Mouse (Mus musculus) MEL (cell line): ENCODE results near the gene Dpm2. TPM values are rescaled to one million over a fixed set of nuclear protein-coding genes. Genes with fewer than 3 reads are reported as not detected.

ENCODE experiments used
- DNase-seq: peaks from one replicate; pipeline ENCODE4 v3.0.0; 2011; ENCODE audit warnings: low read depth, low spot score
- H3K27ac ChIP-seq: 2 replicates; pipeline ENCODE4 v1.5.1; 2012; ENCODE audit warnings: low read depth, mild to moderate bottlenecking, control low read depth, low read length, moderate library complexity; ENCODE audit not compliant: control insufficient read depth
- H3K27me3 ChIP-seq, 2 experiments: fragments of 150-350 bp in 1 of 2; sonication (generic) in 1 of 2; 2 replicates each; pipeline ENCODE4 v1.6.1; 2012; ENCODE audit warnings: low read length in 2 of 2, mild to moderate bottlenecking in 2 of 2, improper control_type of control experiment in 1 of 2, moderate library complexity in 1 of 2; ENCODE audit not compliant: insufficient read depth in 2 of 2, control insufficient read depth in 1 of 2
- H3K36me3 ChIP-seq, 2 experiments: 2 replicates each; pipeline ENCODE4 v1.6.1; 2012 to 2014; ENCODE audit warnings: low read length in 2 of 2, improper control_type of control experiment in 1 of 2, inconsistent platforms in 1 of 2, mild to moderate bottlenecking in 1 of 2; ENCODE audit not compliant: insufficient read depth in 2 of 2, control insufficient read depth in 1 of 2
- H3K4me1 ChIP-seq, 2 experiments: fragments of 150-350 bp in 1 of 2; sonication (generic) in 1 of 2; 2 replicates each; pipeline ENCODE4 v1.6.1; 2012; ENCODE audit warnings: low read length in 2 of 2, improper control_type of control experiment in 1 of 2, mild to moderate bottlenecking in 1 of 2; ENCODE audit not compliant: insufficient read depth in 2 of 2, control insufficient read depth in 1 of 2
- H3K4me3 ChIP-seq, 2 experiments: fragments of 150-350 bp in 1 of 2; sonication (generic) in 1 of 2; 2 replicates each; pipeline ENCODE4 v1.5.1; 2012; ENCODE audit warnings: low read depth in 2 of 2, low read length in 2 of 2, mild to moderate bottlenecking in 2 of 2, moderate library complexity in 2 of 2, control low read depth in 1 of 2, improper control_type of control experiment in 1 of 2; ENCODE audit not compliant: control insufficient read depth in 1 of 2, insufficient read depth in 1 of 2
- H3K79me2 ChIP-seq: 2 replicates; pipeline ENCODE4 v1.6.1; 2012; ENCODE audit warnings: mild to moderate bottlenecking, low read length, moderate library complexity; ENCODE audit not compliant: control insufficient read depth, poor library complexity, insufficient read depth
- H3K9ac ChIP-seq: 2 replicates; pipeline ENCODE4 v1.6.1; 2012; ENCODE audit warnings: low read depth, mild to moderate bottlenecking, control low read depth, low read length, moderate library complexity; ENCODE audit not compliant: control insufficient read depth, poor library complexity, severe bottlenecking
- H3K9me3 ChIP-seq: fragments of 150-350 bp; sonication (generic); replicated peaks from 2 replicates; pipeline ENCODE4 v1.6.1; 2012; ENCODE audit warnings: mild to moderate bottlenecking, low read length, improper control_type of control experiment, moderate library complexity; ENCODE audit not compliant: insufficient read depth
- BHLHE40 ChIP-seq: IDR thresholded peaks from 2 replicates; pipeline ENCODE4 v1.6.1; 2012; ENCODE audit warnings: low read depth, mild to moderate bottlenecking, inconsistent platforms, low read length, improper control_type of control experiment, borderline replicate concordance
- CHD1 ChIP-seq: IDR thresholded peaks from 2 replicates; pipeline ENCODE4 v1.6.1; 2012; ENCODE audit warnings: low read depth, mild to moderate bottlenecking, inconsistent platforms, low read length, improper control_type of control experiment
- CHD2 ChIP-seq: IDR thresholded peaks from 2 replicates; pipeline ENCODE4 v1.6.1; 2011; ENCODE audit warnings: low read length, improper control_type of control experiment
- CTCF ChIP-seq, 3 experiments: IDR thresholded peaks in 2 of 3; conservative IDR thresholded peaks in 1 of 3; 2 replicates each; pipeline ENCODE4 v1.5.1; 2011 to 2012; ENCODE audit warnings: low read length in 3 of 3, low read depth in 2 of 3, mild to moderate bottlenecking in 2 of 3, improper control_type of control experiment in 1 of 3, inconsistent platforms in 1 of 3, mixed read lengths in 1 of 3, moderate library complexity in 1 of 3; ENCODE audit not compliant: control insufficient read depth in 1 of 3, insufficient read depth in 1 of 3, poor library complexity in 1 of 3, severe bottlenecking in 1 of 3
- ETS1 ChIP-seq: IDR thresholded peaks from 2 replicates; pipeline ENCODE4 v1.6.1; 2012; ENCODE audit warnings: low read depth, mild to moderate bottlenecking, inconsistent platforms, low read length, improper control_type of control experiment, moderate library complexity
- KAT2A ChIP-seq: conservative IDR thresholded peaks from 2 replicates; pipeline ENCODE4 v1.6.1; 2012; ENCODE audit warnings: low read depth, low read length, improper control_type of control experiment, inconsistent platforms
- MAFK ChIP-seq: IDR thresholded peaks from 2 replicates; pipeline ENCODE4 v1.6.1; 2011; ENCODE audit warnings: low read depth, mild to moderate bottlenecking, low read length, improper control_type of control experiment, borderline replicate concordance
- MAX ChIP-seq: IDR thresholded peaks from 2 replicates; pipeline ENCODE4 v1.6.1; 2011; ENCODE audit warnings: low read length, improper control_type of control experiment
- MXI1 ChIP-seq: IDR thresholded peaks from 2 replicates; pipeline ENCODE4 v1.6.1; 2011; ENCODE audit warnings: mild to moderate bottlenecking, low read depth, low read length, improper control_type of control experiment
- MYB ChIP-seq: IDR thresholded peaks from 2 replicates; pipeline ENCODE4 v1.6.1; 2011; ENCODE audit warnings: mild to moderate bottlenecking, low read depth, low read length, improper control_type of control experiment
- POLR2A ChIP-seq, 2 experiments: IDR thresholded peaks; 2 replicates each; pipeline ENCODE4 v1.6.1; 2011 to 2012; ENCODE audit warnings: low read length in 2 of 2, mild to moderate bottlenecking in 2 of 2, control low read depth in 1 of 2, improper control_type of control experiment in 1 of 2, low read depth in 1 of 2, moderate library complexity in 1 of 2; ENCODE audit not compliant: control insufficient read depth in 1 of 2, insufficient read depth in 1 of 2, poor library complexity in 1 of 2
- RAD21 ChIP-seq: IDR thresholded peaks from 2 replicates; pipeline ENCODE4 v1.6.1; 2011; ENCODE audit warnings: mild to moderate bottlenecking, low read depth, low read length, improper control_type of control experiment
- SIN3A ChIP-seq: IDR thresholded peaks from 2 replicates; pipeline ENCODE4 v1.6.1; 2012; ENCODE audit warnings: low read length, improper control_type of control experiment, inconsistent platforms
- TBP ChIP-seq: IDR thresholded peaks from 2 replicates; pipeline ENCODE4 v1.8.0; 2011; ENCODE audit warnings: low read depth, low read length, improper control_type of control experiment
- ZC3H11A ChIP-seq: IDR thresholded peaks from 2 replicates; pipeline ENCODE4 v1.6.1; 2012; ENCODE audit warnings: low read depth, mild to moderate bottlenecking, inconsistent platforms, low read length, improper control_type of control experiment
- ZMIZ1 ChIP-seq: IDR thresholded peaks from 2 replicates; pipeline ENCODE4 v1.6.1; 2012; ENCODE audit warnings: low read depth, mild to moderate bottlenecking, inconsistent platforms, low read length, improper control_type of control experiment, moderate library complexity
- ZNF384 ChIP-seq: IDR thresholded peaks from 2 replicates; pipeline ENCODE4 v1.6.1; 2012; ENCODE audit warnings: low read depth, mild to moderate bottlenecking, inconsistent platforms, low read length, improper control_type of control experiment
- polyA plus RNA-seq, 2 experiments: library from polyadenylated mRNA; stranded (reverse) in 1 of 2; unstranded in 1 of 2; fragments of >175 nt in 1 of 2; fragments of >200 nt in 1 of 2; gene quantifications; 2 replicates each; pipeline versions ENCODE4 v1.2.1 to v1.2.4; 2012; ENCODE audit warnings: low replicate concordance in 2 of 2, low read depth in 1 of 2; ENCODE audit not compliant: insufficient read length in 2 of 2, insufficient read depth in 1 of 2, missing spikeins in 1 of 2
- total RNA-seq: library from RNA; depleted of rRNA; stranded (reverse); fragments of 300-350 nt; gene quantifications from 2 replicates; pipeline ENCODE4 v1.2.3, GENCODE M21; 2012

Gene Dpm2
- total and polyA plus RNA-seq, 3 experiments: 45.8 to 109 TPM; not detected in 1

DNA sequence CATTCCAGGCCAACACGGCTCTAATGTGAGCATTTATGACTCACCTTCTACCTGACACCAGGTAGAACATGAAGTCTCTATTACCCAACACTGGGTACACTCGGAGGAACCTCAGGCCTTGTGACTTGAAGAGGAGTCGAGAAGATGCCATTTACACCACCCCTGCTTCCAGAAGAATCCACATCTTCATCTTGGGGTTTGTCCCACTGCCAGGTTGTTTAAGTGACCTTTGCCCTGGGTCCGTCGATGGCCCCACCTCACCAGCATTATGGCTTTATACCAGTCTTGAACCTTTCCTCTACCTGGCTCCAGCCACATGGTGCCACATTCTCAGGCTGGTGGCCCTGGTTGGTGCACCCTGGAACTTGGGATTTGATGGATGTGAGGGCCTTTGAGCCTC is 26.6 kb downstream of the Dpm2 start:
- no peak overlapping the region for H3K4me3 ChIP-seq
- H3K9ac ChIP-seq: no peak overlapping the region
- TF ChIP-seq MXI1 (no peak), MAX (no peak), RAD21 (no peak), MYB (no peak), CHD2 (no peak), ZNF384 (no peak), MAFK (no peak), ETS1 (no peak), SIN3A (no peak), POLR2A (IDR thresholded peaks at IDR 0.05; ENCODE audit: control insufficient read depth in 1 of 2, insufficient read depth in 1 of 2, low read depth in 1 of 2, low read length in 2 of 2, poor library complexity in 1 of 2) (no peak), CHD1 (no peak), ZC3H11A (no peak), TBP (no peak), CTCF (IDR thresholded peaks at IDR 0.05 in 2 of 3, conservative IDR thresholded peaks at IDR 0.05 in 1 of 3; ENCODE audit: control insufficient read depth in 1 of 3, insufficient read depth in 1 of 3, low read depth in 2 of 3, low read length in 3 of 3, poor library complexity in 1 of 3, severe bottlenecking in 1 of 3) (no peak)
- DNase-seq: no peak
- no peaks in the 10 kb centered on the region for H3K27me3 ChIP-seq
- peaks cover 0 to 5% of the 10 kb centered on the region in 2 experiments; a peak in 1 of 4 replicates for H3K36me3 ChIP-seq
- peaks cover 0 to 3% of the 10 kb centered on the region in 2 experiments; a peak in 2 of 4 replicates for H3K4me1 ChIP-seq
- no peak overlapping the region for H3K27ac ChIP-seq
- H3K79me2 ChIP-seq: no peaks in the 10 kb centered on the region
- H3K9me3 ChIP-seq: no peaks in the 10 kb centered on the region

DNA sequence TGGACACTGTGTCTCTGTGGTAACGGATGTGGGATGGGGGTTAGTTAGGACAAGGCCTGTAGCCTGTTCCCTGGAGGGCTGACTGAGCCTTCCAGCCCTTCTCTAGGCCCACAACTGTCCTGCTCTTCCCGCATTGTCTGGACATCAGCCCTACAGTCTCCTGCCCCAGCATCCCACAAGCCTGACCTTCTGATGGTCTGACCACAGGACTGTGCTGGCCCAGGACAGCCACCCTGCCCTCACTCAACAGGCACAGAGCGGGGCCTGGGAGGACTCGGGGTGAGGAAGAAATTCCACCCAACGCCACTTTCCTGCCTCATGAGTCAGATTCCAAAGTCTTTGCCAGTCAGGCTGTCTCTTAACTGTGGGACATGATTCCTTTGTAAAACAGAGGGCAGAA is 27.0 kb downstream of the Dpm2 start:
- no peaks in the 10 kb centered on the region for H3K27me3 ChIP-seq
- peaks cover 0 to 5% of the 10 kb centered on the region in 2 experiments; a peak in 1 of 4 replicates for H3K36me3 ChIP-seq
- H3K79me2 ChIP-seq: no peaks in the 10 kb centered on the region
- peaks cover 0 to 3% of the 10 kb centered on the region in 2 experiments; a peak in 2 of 4 replicates for H3K4me1 ChIP-seq
- no peak for DNase-seq
- no peak overlapping the region for H3K4me3 ChIP-seq
- H3K27ac ChIP-seq: no peak overlapping the region
- TF ChIP-seq ETS1 (no peak), BHLHE40 (no peak), ZC3H11A (no peak), MAFK (no peak), KAT2A (no peak), ZMIZ1 (no peak)
- H3K9ac ChIP-seq: no peak overlapping the region
- H3K9me3 ChIP-seq: no peaks in the 10 kb centered on the region
